Mouse (Mus musculus) right cerebral cortex, postnatal 10 days (tissue): ENCODE data around the gene Fbxl3.

Experiments used
- DNase-seq, 2 experiments: peaks; one replicate each; pipeline ENCODE4 v3.0.0; 2021; ENCODE audit warnings: low spot score in 2 of 2

The Fbxl3 gene

DNA sequence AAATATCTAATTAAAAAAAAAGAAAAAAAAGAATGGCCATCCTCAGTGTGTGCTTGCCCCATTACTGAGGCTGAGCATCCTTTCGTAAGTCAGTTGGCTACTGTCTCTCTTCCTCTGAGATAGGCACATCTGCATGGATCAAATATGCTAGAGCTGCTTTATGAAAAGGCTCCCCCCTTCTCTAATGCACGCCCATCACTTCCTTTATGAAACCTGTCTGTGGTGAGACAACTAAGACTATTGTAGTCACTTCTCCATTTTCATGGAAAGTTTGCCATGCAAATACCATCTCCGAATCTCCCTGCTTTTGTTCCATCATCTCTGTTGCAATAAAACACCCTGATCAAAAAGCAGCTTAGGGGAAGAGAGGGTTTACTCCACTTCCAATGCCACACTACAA is 62.4 kb downstream of the Fbxl3 start:
- DNase-seq, result no peak

- DNase-seq, result no peak
Measured at GRCm38 (mm10) chr14:103034076-103034475, 65.3 kb downstream of the Fbxl3 start.

GRCm38 (mm10) chr14:103033271-103033823 is 66.0 kb downstream of the Fbxl3 start:
- no peak for DNase-seq
